Mouse (Mus musculus): ENCODE data around the gene Thumpd2.
A peak's percentile ranks its signal among the peaks of the same experiment; 100 is the strongest.

Thumpd2 gene

DNA sequence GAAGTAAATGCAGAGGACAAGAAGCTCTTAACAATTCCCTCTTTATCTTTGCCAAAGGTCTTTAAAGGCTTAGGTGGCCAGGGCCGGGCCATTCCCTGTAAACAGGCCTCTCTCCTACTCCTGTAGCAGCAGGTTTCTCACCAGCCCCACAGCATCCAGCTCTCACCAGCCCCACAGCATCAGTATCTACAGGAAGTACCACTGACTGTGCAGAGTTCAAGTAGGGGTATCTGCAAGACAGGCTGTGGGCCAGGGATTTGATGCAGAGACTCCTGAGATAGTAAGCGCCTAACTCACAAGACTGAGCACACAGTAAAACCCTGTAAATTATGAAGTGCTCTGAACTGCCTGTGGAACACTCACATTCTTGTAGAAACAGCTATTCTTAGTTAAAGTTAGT is 31.9 kb downstream of the Thumpd2 start:
- DNase-seq (ENCODE audit: low read depth, low spot score): no peak

DNA sequence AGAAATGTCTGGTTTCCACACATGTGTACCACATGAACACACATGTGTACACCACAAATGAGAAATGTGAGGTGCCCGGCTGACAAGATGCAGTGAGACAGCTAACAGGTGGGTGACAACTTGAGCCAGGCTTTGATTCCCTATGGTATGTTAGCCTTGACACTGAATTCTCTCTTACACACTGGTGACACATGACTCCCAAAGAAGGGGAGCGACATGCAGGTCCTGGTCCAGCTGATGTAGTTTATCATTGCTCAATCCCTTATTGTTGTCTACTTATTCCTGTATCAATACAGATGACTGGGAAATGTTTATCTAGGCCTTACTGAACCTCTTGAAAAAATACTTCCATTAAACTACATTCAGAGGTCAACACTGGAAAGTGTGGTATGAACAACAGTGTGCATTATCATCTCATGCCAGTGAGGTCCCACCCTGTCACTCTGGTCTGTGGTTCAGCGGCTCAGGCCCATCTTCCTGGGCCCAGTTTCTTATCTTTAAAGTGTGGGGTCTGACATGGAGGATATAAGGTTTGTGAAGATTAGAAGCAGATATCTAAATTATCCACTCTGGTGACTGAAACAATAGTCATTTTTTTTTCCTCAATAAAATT is 32.9 kb downstream of the Thumpd2 start:
- DNase-seq (ENCODE audit: low read depth, low spot score): no peak

GRCm38 (mm10) chr17:81027331-81027730 is 37.6 kb downstream of the Thumpd2 start:
- DNase-seq (ENCODE audit: low read depth, low spot score): no peak

GRCm38 (mm10) chr17:81017132-81017531 is 47.8 kb downstream of the Thumpd2 start:
- peak; percentile 62 for DNase-seq (ENCODE audit: low read depth, low spot score)

GRCm38 (mm10) chr17:81015814-81016447 is 49.0 kb downstream of the Thumpd2 start:
- peak; percentile 89 for DNase-seq (ENCODE audit: low read depth, low spot score)

GRCm38 (mm10) chr17:81010844-81011685 is 53.8 kb downstream of the Thumpd2 start:
- peak; percentile 83 for DNase-seq (ENCODE audit: low read depth, low spot score)

DNA sequence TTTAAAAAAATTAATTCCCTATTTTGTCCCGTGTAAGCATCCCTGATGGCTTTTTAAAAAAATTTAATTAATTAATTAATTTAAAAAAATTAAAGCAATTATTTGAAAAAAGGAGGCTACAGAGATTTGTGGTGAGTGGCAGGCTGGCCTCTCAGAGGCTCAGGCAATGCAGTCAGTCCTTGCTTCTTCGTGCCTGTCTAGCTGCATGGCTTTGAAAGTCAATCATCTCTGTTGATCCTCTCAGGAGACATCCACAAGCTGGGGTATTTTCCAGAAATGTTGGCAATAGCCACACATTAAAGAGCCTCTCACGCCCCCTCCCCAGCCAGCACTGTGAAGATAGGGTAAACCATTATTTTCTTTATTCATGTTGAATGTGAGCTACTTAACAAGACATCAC is 54.7 kb downstream of the Thumpd2 start:
- DNase-seq (ENCODE audit: low read depth, low spot score): no peak

- no peak for DNase-seq (ENCODE audit: low read depth, low spot score)
Measured at GRCm38 (mm10) chr17:81009112-81009511, 55.8 kb downstream of the Thumpd2 start.

GRCm38 (mm10) chr17:81005292-81005691 is 59.6 kb downstream of the Thumpd2 start:
- DNase-seq (ENCODE audit: low read depth, low spot score): no peak

DNA sequence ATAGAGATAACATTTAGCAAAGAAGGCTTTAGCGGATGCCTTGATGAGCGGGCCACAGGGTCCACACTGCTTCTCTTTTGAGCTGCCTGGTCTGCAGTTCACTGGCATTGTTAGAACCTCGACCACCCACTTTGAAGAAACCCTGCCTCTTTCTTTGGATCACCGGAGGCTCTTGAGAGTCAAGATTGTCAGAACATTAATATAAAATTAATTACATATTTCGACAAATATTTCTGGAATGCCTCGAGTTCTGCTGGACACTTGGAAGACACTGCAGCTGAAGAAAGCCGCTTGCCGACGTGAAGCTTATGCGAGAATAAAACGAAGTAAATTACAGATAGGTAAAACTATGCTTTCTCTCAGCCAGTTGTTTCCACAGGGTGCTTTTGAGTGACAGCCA is 60.4 kb downstream of the Thumpd2 start:
- DNase-seq (ENCODE audit: low read depth, low spot score): no peak

GRCm38 (mm10) chr17:81002130-81002529 is 62.8 kb downstream of the Thumpd2 start:
- no peak for DNase-seq (ENCODE audit: low read depth, low spot score)

DNA sequence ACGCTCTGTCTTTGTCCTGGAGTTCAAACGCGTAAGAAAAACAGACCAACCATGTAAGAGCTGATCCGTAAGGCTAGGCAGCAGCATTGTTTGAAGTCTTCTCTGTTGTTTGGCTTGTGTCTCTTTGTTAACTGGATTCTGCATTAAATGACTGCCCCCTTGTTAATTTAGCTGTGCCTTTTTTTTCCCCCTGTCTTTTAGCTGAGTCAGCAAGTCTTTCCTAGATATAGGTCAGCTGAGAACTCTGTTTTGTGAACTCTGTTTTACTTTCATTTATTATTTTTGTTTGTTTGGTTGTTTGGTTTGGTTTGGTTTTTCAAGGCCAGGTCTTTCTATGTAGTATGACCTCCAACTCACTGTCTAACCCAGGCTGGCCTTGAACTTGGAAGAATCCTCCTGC is 63.2 kb downstream of the Thumpd2 start:
- no peak for DNase-seq (ENCODE audit: low read depth, low spot score)

- no peak for DNase-seq (ENCODE audit: low read depth, low spot score)
Measured at GRCm38 (mm10) chr17:81001010-81001409, 63.9 kb downstream of the Thumpd2 start.

GRCm38 (mm10) chr17:80998958-80999357 is 65.9 kb downstream of the Thumpd2 start:
- no peak for DNase-seq (ENCODE audit: low read depth, low spot score)

DNA sequence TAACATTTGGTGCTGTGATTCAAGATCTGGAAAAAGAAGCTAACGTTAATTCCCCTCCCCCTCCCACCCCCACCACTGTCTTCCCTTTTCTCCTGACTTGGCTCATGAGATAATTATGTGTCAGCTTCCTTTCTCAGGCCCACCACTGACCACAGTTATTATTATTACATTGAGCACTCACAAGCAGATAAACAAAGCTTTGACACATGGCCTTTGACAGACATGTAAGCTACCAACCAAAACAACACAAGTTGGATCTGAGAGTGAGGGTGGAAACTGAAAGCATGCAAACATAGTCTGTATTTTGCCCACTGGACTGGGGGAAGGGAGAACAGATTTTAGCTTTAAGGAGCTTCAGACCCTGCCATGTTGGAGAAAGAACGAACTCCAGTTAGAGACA is 67.7 kb downstream of the Thumpd2 start:
- DNase-seq (ENCODE audit: low read depth, low spot score): no peak

GRCm38 (mm10) chr17:80991535-80992127 is 73.3 kb downstream of the Thumpd2 start:
- peak; percentile 62 for DNase-seq (ENCODE audit: low read depth, low spot score)

GRCm38 (mm10) chr17:80982976-80983375 is 81.9 kb downstream of the Thumpd2 start:
- peak; percentile 43 for DNase-seq (ENCODE audit: low read depth, low spot score)

GRCm38 (mm10) chr17:80982412-80982787 is 82.5 kb downstream of the Thumpd2 start:
- peak; percentile 100 for DNase-seq (ENCODE audit: low read depth, low spot score)

GRCm38 (mm10) chr17:80981721-80982411 is 83.0 kb downstream of the Thumpd2 start:
- DNase-seq (ENCODE audit: low read depth, low spot score): peak; percentile 95

- DNase-seq (ENCODE audit: low read depth, low spot score): no peak
Measured at GRCm38 (mm10) chr17:80980096-80980495, 84.8 kb downstream of the Thumpd2 start.

DNA sequence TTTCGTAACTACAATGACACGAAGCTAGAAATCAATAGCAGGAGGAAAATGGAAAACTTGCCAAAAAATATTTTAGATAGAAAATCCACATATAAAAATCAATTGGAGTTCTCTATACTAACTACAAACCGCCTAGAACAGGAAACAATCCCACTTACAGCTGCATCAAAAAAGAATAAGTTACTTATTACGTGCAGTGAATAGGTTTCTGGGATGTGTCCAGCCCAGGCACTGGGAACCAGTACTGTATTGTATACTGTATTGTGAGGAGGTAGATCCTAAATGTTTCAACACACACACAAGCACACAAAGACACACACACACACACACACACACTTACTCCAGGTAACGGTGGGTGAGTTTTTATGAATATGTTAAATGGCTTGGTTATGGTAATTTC is 87.6 kb downstream of the Thumpd2 start:
- no peak for DNase-seq (ENCODE audit: low read depth, low spot score)

Data from brain, adult 2 months (tissue).